Mouse (Mus musculus): ENCODE measurements at regions not wholly inside any gene's neighbourhood (a gene's known extent, or its start where the extent isn't known, plus 50 kb on each side); places are given as distances from the start of the nearest gene placed in this dataset.
"Not testable (repeated sequence)": the region's sequence is repeated elsewhere in the genome, so short reads cannot be mapped to it uniquely, and the experiment has no call there.

GRCm38 (mm10) chr13:31050160-31050788 is 76.3 kb downstream of the Gm5447 start:
- no peak for DNase-seq

- not testable (repeated sequence) for DNase-seq
These were observed 77.6 kb downstream of the Gm5447 start for GRCm38 (mm10) chr13:31051586-31051985.

GRCm38 (mm10) chr13:31054356-31054755 is 80.4 kb downstream of the Gm5447 start:
- DNase-seq: no peak

GRCm38 (mm10) chr13:31055376-31056083 is 81.5 kb downstream of the Gm5447 start:
- DNase-seq: no peak

- no peak for DNase-seq
These were observed 82.3 kb downstream of the Gm5447 start for GRCm38 (mm10) chr13:31056154-31056871.

- no peak for DNase-seq
These were observed 87.0 kb downstream of the Gm5447 start for GRCm38 (mm10) chr13:31060916-31061431.

GRCm38 (mm10) chr13:31068343-31068742 is 94.3 kb downstream of the Gm5447 start:
- DNase-seq: no peak

GRCm38 (mm10) chr13:31076541-31076940 is 102.5 kb downstream of the Gm5447 start:
- no peak for DNase-seq

- no peak for DNase-seq
These were observed 104.7 kb downstream of the Gm5447 start for GRCm38 (mm10) chr13:31078751-31079150.

GRCm38 (mm10) chr13:31080215-31080614 is 106.2 kb downstream of the Gm5447 start:
- no peak for DNase-seq

GRCm38 (mm10) chr13:31082448-31083140 is 108.6 kb downstream of the Gm5447 start:
- DNase-seq: peak; percentile 57

GRCm38 (mm10) chr13:31101051-31101450 is 127.0 kb downstream of the Gm5447 start:
- DNase-seq: no peak

- DNase-seq: no peak
These were observed 133.4 kb downstream of the Gm5447 start for GRCm38 (mm10) chr13:31107434-31107833.

GRCm38 (mm10) chr13:31109231-31109630 is 135.2 kb downstream of the Gm5447 start:
- DNase-seq: no peak

- no peak for DNase-seq
These were observed 148.7 kb downstream of the Gm5447 start for GRCm38 (mm10) chr13:31122689-31123088.

GRCm38 (mm10) chr13:31124547-31125216 is 150.7 kb downstream of the Gm5447 start:
- no peak for DNase-seq

GRCm38 (mm10) chr13:31132501-31132900 is 158.5 kb downstream of the Gm5447 start:
- peak; percentile 12 for DNase-seq

GRCm38 (mm10) chr13:31139686-31140085 is 165.7 kb downstream of the Gm5447 start:
- DNase-seq: no peak

- no peak for DNase-seq
These were observed 173.3 kb downstream of the Gm5447 start for GRCm38 (mm10) chr13:31147323-31147722.

GRCm38 (mm10) chr13:31154066-31154465 is 180.1 kb downstream of the Gm5447 start:
- no peak for DNase-seq

GRCm38 (mm10) chr13:31163878-31164495 is 190.0 kb downstream of the Gm5447 start:
- DNase-seq: no peak

GRCm38 (mm10) chr13:31166286-31166685 is 192.3 kb downstream of the Gm5447 start:
- no peak for DNase-seq

Measured in thymus, postnatal 4 days (tissue).